ENCODE assay signal across 9 mouse cellular contexts in genomic region chr2:32235433-32235832, GRCm38 (mm10). TPM values are rescaled to one million over a fixed set of nuclear protein-coding genes. Genes with fewer than 3 reads are reported as not detected.
DNase-seq lines count a peak whose midpoint lies in the region; ATAC-seq and TF ChIP-seq lines count a peak whose summit lies in the region.
"Had no signal": no experiment of that assay in that cellular context is flagged by ENCODE, and none has a peak within 500 bp of the region (broad histone marks: within the 10 kb centered on the region; RNA-seq: fewer than 3 reads in every experiment).

No protein-coding gene starts in this region.

- no peak for TF ChIP-seq CTCF in gastrocnemius, adult 2 months (IDR thresholded peaks at IDR 0.05)

- no peaks in the 10 kb centered on the region for H3K9me3 ChIP-seq in forebrain, embryonic 13.5 days (replicated peaks)
- H3K9me3 ChIP-seq in liver, embryonic 15.5 days (replicated peaks), result no peaks in the 10 kb centered on the region

- intact Hi-C loops in gastrocnemius, adult 2 months (cut with DNase I), result loop anchor here (5.0 kb wide), 1 partner anchor 83 kb away; the partner anchor contains the start of gene Prrc2b
- intact Hi-C loops in gastrocnemius, postnatal 36 days (cut with DNase I), result loop anchor here (5.0 kb wide), 1 partner anchor 83 kb away; the partner anchor contains the start of gene Prrc2b

- H3K4me2 ChIP-seq in forebrain, embryonic 13.5 days, result peak overlapping the region; percentile 87
- peak overlapping the region; percentile 89 for H3K4me2 ChIP-seq in liver, embryonic 15.5 days

- peaks cover 31% of the 10 kb centered on the region for H3K4me1 ChIP-seq in forebrain, embryonic 13.5 days
- peaks cover 43% of the 10 kb centered on the region for H3K4me1 ChIP-seq in liver, embryonic 15.5 days (replicated peaks)

- no peak for DNase-seq in gastrocnemius, adult 2 months
- no peak for DNase-seq in gastrocnemius, postnatal 36 days
- peak; percentile 26 for DNase-seq in 416B (ENCODE audit: low read depth)
- no peak for DNase-seq in spleen, adult 18-20 months
- DNase-seq in thymus, postnatal 36 days, result no peak
- DNase-seq: embryo, embryonic 11 days had no signal

- H3K4me3 ChIP-seq in gastrocnemius, adult 2 months, result peak overlapping the region; percentile 75
- H3K4me3 ChIP-seq in forebrain, embryonic 13.5 days, result peak overlapping the region; percentile 61
- peak overlapping the region; percentile 65 for H3K4me3 ChIP-seq in liver, embryonic 15.5 days (replicated peaks)

- H3K27ac ChIP-seq in gastrocnemius, adult 2 months, result peak overlapping the region; percentile 92
- H3K27ac ChIP-seq in forebrain, embryonic 13.5 days, result peak overlapping the region; percentile 80; the same call in 1 of the 2 replicates
- peak overlapping the region; percentile 86 for H3K27ac ChIP-seq in liver, embryonic 15.5 days (replicated peaks)

- no peak for ATAC-seq in forebrain, embryonic 13.5 days
- ATAC-seq in liver, embryonic 15.5 days (ENCODE audit: insufficient read depth), result no peak
- ATAC-seq in inflammation-experienced regulatory T-cells, adult 6 months, result no peak

- peaks cover 45% of the 10 kb centered on the region for H3K36me3 ChIP-seq in forebrain, embryonic 13.5 days (ENCODE audit: poor library complexity, severe bottlenecking)
- H3K36me3 ChIP-seq in liver, embryonic 15.5 days (replicated peaks), result peaks cover 46% of the 10 kb centered on the region

- peak overlapping the region; percentile 74 for H3K9ac ChIP-seq in forebrain, embryonic 13.5 days
- H3K9ac ChIP-seq in liver, embryonic 15.5 days, result peak overlapping the region; percentile 80

- WGBS in forebrain, embryonic 13.5 days, result 33% methylated on average over 7 of the region's 7 CpGs
- 23% methylated on average over 7 of the region's 7 CpGs for WGBS in liver, embryonic 15.5 days (ENCODE audit: insufficient replicate concordance)

- no peaks in the 10 kb centered on the region for H3K27me3 ChIP-seq in forebrain, embryonic 13.5 days
- no peaks in the 10 kb centered on the region for H3K27me3 ChIP-seq in liver, embryonic 15.5 days

RNA-seq across cellular contexts. Expression of gene Pomt1, which starts 1.0 kb away (rescaled TPM):
- 10 to 100 TPM; 11.5 TPM for total RNA-seq in gastrocnemius, adult 2 months (2021)
- 10 to 100 TPM; 12.0 to 12.2 TPM for total RNA-seq in gastrocnemius, postnatal 36 days (2021)
- polyA plus RNA-seq in forebrain, embryonic 13.5 days (2015; fragmentation: Nextera tagmentation; extraction: Ambion mirVana), result 23.7 and 27.0 TPM in 2 replicates
- polyA plus RNA-seq in liver, embryonic 15.5 days (2015; fragmentation: Nextera tagmentation; extraction: Ambion mirVana), result 11.9 and 14.9 TPM in 2 replicates
- 1 to 10 TPM; 2.4 to 4.2 (median 3.0) TPM for polyA plus RNA-seq in inflammation-experienced regulatory T-cells, adult 6 months (2017; shearing (Covaris generic))

RNA-seq across cellular contexts. Expression of gene Uck1, which starts 24.5 kb away (rescaled TPM):
- 10 to 100 TPM in 1 of 2 experiments, 1 to 10 TPM in 1; 9.8 to 12.9 TPM for total RNA-seq in gastrocnemius, adult 2 months (2021)
- 10 to 100 TPM in 1 of 2 experiments, 1 to 10 TPM in 1; 8.1 to 11.6 TPM for total RNA-seq in gastrocnemius, postnatal 36 days (2021)
- polyA plus RNA-seq in forebrain, embryonic 13.5 days (2015; fragmentation: Nextera tagmentation; extraction: Ambion mirVana), result 76.9 and 89.3 TPM in 2 replicates
- 24.9 and 33.4 TPM in 2 replicates for polyA plus RNA-seq in liver, embryonic 15.5 days (2015; fragmentation: Nextera tagmentation; extraction: Ambion mirVana)
- polyA plus RNA-seq in inflammation-experienced regulatory T-cells, adult 6 months (2017; shearing (Covaris generic)), result 10 to 100 TPM; 33.2 to 37.9 (median 36.2) TPM

RNA-seq across cellular contexts. Expression of gene Golga2, which starts 51.8 kb away (rescaled TPM):
- 10 to 100 TPM; 56.0 to 62.9 TPM for total RNA-seq in gastrocnemius, adult 2 months (2021)
- 10 to 100 TPM; 54.1 to 54.7 TPM for total RNA-seq in gastrocnemius, postnatal 36 days (2021)
- 20.5 and 23.4 TPM in 2 replicates for polyA plus RNA-seq in forebrain, embryonic 13.5 days (2015; fragmentation: Nextera tagmentation; extraction: Ambion mirVana)
- 7.9 and 10.2 TPM in 2 replicates for polyA plus RNA-seq in liver, embryonic 15.5 days (2015; fragmentation: Nextera tagmentation; extraction: Ambion mirVana)
- polyA plus RNA-seq in inflammation-experienced regulatory T-cells, adult 6 months (2017; shearing (Covaris generic)), result 10 to 100 TPM; 17.4 to 21.7 (median 21.4) TPM

RNA-seq across cellular contexts. Expression of gene Swi5, which starts 52.4 kb away (rescaled TPM):
- 100 to 1,000 TPM; 118 to 175 TPM for total RNA-seq in gastrocnemius, adult 2 months (2021)
- 100 to 1,000 TPM in 1 of 2 experiments, 10 to 100 TPM in 1; 97.6 to 126 TPM for total RNA-seq in gastrocnemius, postnatal 36 days (2021)
- 466 and 470 TPM in 2 replicates for polyA plus RNA-seq in forebrain, embryonic 13.5 days (2015; fragmentation: Nextera tagmentation; extraction: Ambion mirVana)
- polyA plus RNA-seq in liver, embryonic 15.5 days (2015; fragmentation: Nextera tagmentation; extraction: Ambion mirVana), result 156 and 158 TPM in 2 replicates
- 100 to 1,000 TPM; 155 to 247 (median 208) TPM for polyA plus RNA-seq in inflammation-experienced regulatory T-cells, adult 6 months (2017; shearing (Covaris generic))
